Mouse (Mus musculus): ENCODE measurements around the gene Synj1. TPM values are rescaled to one million over a fixed set of nuclear protein-coding genes. Genes with fewer than 3 reads are reported as not detected.

Gene Synj1
- total RNA-seq, 2 experiments from 2014 or later: 7.7 to 14.0 TPM

DNA sequence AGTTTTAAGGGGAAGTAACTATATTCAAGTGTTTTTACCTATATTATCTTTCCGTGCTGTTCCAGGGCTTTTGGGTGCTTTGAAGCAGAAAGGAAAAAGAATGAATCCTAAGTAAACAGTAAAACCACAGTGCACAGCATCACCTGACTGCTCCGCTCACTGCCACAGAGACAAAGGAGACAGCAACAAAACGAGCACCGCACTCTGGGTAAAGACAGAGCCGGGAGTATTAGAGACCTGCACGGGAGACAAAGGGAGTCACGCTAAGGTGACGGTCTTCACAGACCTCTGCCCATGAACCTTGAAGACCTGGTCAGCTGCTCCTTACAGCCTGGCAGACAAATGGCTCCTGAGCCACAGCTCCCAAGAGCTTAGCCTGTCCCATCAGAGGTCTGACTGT lies 64.1 kb downstream of the Synj1 start:
- no peak for DNase-seq (ENCODE audit: low spot score)

DNA sequence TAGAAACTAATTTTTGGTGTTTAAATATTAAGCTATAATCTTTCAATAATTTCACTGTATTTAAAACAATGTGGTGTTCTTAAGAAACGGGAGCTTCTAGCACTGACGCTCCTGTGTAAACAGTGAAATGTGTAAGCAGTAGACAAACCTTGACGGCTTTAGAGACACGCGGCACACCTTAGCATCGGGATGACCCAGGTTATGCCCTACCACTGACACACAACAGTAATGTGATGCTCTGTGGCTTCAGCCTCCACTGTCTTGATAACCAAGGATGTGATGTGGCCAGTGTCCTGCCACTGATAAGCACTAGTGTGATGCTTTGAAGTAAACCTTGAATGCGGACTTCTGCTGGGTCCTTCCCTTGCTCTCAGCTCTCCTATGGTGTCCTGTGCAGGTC lies 69.9 kb downstream of the Synj1 start:
- no peak for DNase-seq (ENCODE audit: low spot score)

DNA sequence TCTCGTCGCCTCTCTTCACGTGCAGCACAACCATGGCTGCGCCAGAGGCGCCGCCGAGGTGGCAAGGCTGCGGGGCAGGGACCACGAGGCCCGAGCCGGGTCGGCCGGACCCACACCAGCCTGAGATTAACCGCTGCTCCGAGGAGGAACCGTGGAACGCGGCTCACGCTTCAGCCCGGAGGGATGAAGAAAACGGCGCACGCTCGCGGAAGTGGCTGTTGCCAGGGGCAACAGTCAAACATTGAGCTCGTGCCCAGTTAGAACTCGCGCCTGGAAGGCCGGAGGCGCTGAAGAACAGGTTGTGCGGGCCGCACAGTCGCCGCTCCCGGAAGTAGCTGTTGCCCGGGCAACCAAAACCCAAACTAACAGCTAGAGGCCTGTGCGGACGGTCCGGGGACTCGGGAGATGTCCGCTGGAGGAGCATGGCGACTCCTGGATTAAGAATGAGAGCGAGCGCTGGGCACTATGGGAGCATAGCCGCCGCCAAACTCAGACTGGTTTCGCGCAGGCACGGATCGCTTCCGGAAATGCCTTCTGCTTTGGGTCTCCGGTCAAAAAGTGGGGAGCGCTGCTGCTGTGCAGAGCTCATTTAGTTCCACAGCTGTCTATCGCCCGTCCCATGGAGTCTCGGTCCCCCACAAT lies 76.3 kb downstream of the Synj1 start, which contains the start of gene Cfap298:
Gene Cfap298 (minus strand): TSS at position 428 of the 642 bp plus-strand sequence.
- DNase-seq (ENCODE audit: low spot score): peak; percentile 94

DNA sequence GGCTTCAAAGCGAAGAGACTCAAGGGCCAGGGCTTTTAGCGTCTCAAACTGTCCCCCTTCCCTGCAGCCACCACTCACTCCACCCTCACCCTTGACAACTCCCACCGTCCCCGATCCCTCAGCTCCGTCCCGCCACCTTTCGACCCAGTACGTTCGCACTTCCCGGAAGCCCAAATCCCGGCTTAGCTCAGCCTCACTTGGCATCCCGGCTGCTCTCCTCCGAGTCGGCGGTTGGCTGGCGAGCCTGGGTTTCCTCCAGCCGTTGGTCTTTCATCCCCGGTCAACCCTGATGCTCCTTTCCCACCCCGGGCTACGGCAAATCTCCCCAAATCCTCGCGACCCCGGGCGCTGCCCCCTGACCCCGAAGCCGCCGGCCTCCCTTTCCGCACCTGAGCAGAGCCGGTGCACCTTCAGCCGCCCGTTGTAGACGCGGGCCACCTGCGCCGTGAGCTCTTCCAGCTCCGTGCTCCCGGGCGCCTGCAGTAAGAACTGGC lies 76.9 kb downstream of the Synj1 start:
- peak; percentile 41 for DNase-seq (ENCODE audit: low spot score)

DNA sequence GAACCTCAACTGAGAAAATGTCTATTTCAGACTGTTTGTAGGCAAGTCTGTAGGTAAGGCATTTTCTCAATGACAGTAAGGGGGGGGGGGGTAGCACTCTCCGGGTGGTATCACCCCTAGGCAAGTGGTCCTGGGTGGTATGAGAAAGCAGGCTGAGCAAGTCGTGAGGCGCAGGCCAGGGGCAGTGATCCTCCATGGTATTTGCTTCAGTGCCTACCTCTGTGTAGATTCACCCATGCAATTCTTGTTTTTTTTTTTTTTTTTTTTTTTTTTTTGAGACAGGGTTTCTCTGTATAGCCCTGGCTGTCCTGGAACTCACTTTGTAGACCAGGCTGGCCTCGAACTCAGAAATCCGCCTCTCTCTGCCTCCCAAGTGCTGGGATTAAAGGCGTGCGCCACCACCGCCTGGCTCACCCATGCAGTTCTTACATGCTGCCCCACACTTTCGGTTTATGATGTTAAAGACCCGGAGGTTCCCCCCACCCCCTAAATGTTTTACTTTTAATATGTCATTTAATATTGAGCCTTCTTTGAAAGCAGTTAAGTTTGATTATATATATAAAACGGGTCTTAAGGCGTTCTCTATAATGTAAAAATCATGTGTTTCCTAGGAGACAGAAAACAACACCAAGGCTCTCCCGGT lies 77.5 kb downstream of the Synj1 start:
- no peak for DNase-seq (ENCODE audit: low spot score)

DNA sequence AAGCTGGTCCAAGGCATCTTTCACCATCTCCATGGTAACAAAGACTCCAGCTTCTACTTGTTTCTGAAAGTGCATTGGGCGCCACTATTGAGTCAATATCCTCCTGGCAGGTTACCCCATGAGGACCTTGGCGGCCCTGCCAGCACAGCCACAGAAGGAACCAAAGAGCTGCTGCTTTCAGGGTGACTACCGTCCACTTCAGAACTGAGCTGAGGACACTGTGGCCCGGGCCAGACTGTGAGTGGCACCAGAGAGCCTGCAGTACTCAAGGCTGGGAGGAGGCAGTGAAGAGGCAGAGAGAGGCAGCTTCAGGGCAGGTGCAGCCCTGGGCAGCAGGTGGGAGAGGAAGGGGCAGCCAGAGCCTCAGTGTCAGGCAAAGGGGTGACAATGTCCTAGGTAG lies 83.7 kb downstream of the Synj1 start:
- no peak for DNase-seq (ENCODE audit: low spot score)

DNA sequence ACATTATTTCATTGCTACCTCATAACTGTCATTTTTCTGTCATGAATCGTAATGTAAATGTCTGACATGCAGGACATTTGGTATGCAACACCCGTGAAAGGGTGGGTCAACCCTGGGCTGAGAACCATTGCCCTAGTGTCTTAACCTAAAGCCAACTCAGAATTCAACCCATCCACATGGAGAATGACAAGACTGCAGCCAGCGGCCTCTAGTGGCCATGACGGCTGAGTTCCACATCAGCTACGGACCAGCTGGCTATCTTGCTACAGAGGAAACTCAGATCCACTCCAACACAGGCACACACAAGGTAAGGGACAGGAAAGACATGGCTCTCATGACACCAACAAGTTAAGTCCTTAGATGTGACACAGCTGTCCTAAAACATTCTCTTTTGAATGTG lies 85.6 kb downstream of the Synj1 start:
- peak; percentile 46 for DNase-seq (ENCODE audit: low spot score)

DNA sequence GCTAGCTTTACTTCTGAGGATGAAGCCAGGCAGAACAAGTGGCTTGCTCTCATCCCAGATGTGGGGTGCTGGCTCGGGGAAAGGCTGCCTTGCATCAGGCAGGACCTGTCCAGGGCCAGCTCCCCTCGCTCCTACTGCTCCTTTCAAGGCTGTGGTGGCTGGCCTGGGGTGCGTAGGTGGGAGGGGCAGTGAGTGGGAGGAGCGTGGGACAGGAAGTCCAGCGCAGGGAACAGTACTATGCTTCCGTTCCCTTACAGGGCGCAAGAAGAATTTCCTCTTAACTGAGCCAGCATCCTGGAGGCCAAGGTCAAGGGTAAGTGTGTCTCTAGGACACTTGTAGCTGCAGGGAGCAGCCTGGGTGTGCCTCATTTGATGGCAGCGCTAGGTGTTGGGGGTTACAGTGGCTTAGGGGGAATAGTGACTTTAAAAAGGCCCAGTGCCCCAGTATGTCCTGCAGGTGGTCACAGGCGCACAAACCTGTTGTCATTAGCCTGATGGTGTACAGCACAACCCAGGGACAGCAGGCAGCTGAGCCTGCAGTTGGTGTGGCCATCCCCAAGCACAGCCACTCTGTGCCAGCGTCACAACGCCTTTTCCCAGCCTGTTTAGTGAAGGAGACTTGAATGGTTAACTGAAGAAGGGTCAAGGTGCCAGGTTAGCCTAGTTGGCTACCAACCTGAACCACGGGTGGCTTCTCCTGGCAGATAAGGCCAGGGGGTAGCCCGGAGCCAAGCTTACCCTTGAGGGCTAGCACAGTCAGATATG lies 86.3 kb downstream of the Synj1 start:
- no peak for DNase-seq (ENCODE audit: low spot score)

DNA sequence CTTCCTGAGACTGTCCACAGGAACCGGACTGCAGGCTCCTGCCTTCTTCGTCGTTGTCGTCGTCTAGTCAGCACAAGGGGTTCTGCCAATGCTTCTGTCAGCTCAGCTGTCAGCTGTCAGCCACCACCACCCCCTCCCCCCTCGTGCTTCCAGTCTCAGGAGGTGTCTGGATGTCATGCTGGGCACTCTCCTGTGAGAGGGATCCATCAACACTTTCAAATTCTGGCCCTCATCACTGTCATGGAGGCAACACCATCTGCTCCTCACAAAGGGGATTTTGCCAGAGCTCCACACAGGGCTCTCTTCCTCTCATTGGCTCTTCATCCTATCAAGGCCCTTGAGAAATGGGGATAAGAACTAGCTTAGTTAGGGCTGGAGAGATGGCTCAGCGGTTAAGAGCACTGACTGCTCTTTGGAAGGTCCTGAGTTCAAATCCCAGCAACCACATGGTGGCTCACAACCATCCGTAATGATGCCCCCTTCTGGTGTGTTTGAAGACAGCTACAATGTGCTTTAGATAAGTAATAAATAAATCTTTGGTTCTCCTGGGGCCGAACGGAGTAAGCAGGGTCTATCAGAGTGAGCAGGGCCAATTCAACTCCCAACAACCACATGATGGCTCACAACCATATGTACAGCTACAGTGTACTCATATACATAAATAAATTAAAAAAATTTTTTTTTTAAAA lies 89.5 kb downstream of the Synj1 start:
- DNase-seq (ENCODE audit: low spot score): no peak

DNA sequence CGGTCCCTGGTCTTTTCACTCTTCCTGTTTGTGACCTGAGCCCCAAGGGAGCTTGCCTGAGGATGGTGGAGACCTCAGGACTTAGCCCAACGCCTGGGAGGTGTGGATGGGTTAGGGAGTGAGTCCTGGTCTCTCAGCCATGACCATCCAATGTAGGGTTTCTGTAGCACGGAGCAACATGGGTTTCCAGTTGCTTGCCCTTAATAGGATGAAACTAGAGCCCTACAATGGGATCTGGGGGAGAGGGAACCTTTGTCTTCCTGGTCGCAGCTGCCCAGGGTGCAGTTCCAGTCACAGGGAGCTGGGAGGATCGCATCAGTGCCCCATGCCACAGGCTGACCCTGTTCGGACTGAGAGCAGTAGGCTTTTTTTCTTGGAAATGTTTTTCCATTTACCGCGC lies 94.0 kb downstream of the Synj1 start:
- no peak for DNase-seq (ENCODE audit: low spot score)

DNA sequence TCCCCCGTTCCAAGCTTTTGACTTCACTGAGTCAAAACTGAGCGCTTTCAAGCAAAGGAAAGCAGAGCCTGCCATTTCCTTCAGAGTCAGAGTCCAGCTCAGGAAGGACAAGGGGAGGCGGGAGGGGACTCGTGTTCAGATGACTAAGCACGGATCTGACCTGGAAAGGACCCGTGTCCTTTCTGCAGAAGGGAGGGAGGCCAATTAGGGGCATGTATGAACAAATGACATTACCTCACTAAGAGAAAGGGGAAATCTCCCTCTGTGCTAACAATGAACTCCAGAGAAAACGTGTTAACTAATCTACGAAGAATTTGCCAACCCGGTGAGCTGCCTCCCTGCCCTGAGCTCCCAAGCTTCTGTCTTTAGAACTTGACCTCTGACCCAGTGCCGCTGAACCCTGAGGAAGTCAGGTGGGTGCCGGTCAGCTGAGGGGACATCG lies 95.0 kb downstream of the Synj1 start:
- DNase-seq (ENCODE audit: low spot score): no peak

DNA sequence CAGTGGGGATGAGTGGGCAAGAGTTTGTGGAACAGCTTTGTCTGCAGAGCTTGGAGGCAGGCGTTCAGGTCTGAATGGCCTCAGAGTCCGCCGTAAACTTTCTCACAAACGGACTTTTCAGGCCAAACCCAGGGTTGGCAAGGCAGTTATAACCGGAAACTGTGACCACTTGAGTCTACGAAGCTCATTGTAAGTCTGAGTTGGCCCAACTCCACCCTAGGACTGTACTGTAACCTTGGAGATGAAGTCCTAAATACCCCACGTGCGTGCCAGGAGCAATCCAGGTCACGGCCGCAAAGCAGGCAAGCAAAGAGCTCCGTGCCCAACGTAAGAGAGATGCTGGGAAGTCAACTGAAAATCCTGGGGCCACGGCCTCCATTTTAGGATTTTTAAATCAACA lies 99.3 kb downstream of the Synj1 start:
- no peak for DNase-seq (ENCODE audit: low spot score)

DNA sequence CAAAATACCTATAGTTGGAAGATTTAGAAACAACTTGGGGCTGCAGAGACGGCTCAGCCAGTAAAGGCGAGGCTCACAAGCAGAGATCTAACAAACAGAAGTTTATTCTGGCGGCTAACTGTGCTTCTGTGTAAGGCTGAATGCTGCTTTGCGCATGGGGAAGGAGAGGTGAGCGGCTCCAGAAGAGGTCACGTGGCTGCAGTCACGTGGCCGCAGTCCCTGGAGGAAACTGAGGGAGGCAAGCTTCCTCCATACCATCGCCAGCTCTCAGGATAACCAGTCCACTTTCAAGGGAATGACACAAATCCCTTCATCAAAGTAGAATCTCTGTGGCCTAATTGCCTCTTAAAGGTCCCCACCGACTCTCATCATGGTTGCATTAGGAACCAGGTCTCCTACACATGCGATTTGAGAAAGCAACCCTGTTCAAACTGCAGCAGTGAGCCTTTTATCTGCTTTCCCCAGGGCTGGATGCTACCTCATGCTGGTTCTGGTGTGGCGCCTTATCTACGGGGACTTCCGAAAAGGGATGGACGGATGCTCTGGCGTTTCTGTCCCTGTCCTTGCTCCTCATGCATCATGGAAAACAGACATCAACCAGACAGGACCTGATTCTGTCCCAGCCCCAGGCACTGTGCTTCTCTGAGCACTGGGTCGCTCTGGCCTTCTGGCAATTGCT lies 100.1 kb downstream of the Synj1 start:
- no peak for DNase-seq (ENCODE audit: low spot score)

DNA sequence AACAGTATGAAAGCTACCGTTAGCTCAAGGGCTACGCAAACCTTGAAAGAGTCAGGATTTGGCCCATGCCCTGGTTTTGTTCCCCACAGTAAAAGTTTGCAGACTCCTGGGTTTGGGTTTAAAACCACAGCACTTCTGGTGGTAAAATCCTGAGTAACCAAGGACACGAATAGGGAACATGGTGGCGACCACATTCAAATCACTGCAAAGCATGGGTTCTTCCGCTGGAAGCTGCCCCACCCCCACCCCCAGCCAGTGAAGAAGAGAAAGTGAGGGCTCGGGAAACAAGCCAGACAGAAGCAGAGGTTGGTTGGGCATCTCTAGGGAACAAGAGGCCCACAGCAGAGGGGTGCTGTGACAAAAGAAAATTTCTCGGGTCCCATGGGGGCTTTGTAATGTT lies 103.9 kb downstream of the Synj1 start:
- DNase-seq (ENCODE audit: low spot score): no peak

DNA sequence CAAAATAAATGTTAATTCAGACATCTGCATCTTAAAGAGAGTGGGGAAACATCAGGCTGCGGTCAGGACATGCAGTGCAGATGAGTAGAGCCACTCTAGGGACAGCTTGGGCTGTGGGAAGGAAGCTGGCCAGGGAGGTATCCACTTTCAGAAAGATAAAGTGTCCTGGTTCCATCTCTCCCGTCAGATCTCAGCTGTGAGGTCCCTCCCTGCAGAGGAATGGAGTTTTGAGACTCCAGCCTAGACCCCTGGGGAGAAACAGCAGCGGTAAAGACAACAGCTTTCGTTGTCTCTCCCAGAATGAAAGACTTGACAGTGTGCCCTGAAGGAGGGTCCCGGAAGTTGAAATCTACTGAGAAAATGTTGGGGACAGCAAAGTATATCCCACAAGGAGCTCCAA lies 107.8 kb downstream of the Synj1 start:
- DNase-seq (ENCODE audit: low spot score): no peak

DNA sequence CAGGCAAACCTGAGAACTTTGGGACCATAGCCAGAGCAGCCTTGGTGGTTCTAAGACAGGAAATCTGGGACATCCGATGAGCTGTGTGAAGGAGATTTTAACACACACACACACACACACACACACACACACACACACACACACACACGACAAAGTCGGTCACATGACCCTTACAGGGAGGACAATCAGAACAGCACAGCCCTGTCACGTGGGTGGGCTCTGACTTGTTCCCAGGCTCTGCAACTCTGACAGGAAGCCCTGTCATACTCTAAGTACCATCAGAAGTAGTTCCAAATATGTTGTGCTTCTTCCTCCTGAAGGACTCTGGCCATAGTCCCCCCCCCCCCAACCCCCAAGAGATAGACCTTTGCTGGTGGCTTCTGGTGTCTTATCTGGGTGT lies 109.7 kb downstream of the Synj1 start:
- DNase-seq (ENCODE audit: low spot score): no peak

DNA sequence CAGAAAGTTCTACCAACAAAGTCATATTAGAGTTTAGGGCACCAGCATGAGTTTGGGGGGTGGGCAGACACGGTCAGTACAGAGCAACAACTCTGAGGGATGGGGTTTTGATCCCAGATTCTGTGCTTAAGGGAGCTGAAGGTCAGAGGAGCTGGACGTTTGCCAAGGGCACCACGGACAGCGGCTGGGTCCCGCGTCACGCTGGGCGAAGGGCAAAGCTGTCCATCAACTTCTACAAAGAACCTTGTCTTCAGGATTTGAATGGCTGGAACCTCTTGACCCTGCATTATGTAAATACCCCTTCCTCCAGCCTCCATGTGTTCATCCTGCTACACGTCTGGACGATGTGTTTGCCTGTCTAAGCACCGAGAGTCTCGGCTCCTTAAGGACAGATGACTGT lies 111.6 kb downstream of the Synj1 start:
- DNase-seq (ENCODE audit: low spot score): no peak

DNA sequence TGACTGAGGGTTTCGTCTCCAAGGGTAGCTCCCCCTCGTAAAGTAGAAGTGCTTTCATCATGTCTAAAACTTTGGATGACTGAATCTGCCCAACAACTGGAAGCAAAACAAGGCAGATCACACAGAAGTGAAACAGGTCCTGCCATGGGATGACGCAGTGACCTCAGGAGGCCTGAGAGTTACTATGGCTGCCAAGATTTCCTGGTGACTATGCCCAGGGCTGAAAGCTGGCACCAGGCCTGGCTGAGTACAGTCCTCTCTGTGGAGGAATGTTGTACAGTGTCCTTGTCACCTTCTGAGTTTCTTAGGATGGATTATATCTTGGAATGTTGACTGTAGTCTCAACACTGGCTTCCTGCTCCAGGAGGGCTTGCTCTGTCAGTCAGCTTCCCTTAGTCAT lies 113.5 kb downstream of the Synj1 start:
- no peak for DNase-seq (ENCODE audit: low spot score)

DNA sequence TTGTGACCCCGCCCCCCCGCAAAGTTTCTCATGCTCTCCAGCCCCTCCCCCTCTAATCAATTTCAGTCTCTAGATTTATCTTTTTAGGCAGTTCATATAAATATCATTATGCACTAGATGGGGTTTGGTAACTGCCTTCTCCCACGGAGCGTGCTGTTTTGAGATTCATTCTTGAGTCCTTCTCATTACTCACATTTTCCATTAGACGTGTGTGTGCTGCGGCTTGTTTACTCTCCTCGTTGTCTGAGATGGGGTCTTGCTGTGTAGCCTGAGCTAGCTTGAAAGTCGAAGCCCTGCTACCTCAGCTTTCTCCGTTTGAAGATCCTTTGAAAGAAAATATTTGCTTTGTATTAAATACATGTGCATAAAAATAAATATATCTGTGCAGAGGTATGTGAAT lies 117.3 kb downstream of the Synj1 start:
- DNase-seq (ENCODE audit: low spot score): no peak

DNA sequence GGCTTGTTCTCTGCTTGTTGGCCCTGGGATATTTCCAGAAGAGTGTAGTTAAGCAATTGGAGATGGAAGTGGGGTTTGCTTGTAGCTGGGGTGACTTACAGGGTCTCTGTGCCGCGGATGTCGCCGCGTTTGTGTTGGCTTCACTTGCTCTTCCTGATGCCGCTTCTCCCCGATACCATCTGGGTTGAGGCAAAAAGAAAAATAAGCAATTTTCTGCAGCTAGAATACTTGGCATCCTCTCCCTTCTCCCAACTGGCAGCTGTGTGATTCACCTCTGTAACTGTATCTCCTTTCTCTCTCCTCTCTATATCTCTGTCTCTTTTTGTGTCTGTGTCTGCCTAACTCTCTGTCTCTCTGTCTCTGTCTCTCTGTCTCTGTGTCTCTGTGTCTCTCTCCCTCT lies 118.1 kb downstream of the Synj1 start:
- no peak for DNase-seq (ENCODE audit: low spot score)

DNA sequence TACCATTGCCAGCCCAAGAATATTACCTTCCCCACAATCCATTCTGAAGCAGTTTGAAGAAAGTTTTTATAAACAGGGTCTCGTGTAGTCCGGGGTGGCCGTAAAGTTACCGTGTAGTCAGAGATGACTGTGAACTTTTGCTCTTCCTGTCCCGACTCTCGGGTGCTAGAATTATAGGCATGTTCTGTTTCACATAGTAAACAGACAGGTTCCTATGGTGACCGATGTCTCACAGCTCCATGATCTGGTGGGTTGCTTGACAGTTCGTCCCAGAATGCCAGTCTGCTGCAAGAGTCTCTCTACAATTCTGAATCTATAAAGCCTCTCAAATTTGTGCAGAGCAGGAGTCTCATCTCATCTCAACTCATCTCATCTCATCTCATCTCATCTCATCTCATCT lies 119.0 kb downstream of the Synj1 start:
- no peak for DNase-seq (ENCODE audit: low spot score)

Measured in gastrocnemius, adult 18-20 months (tissue).